Mouse (Mus musculus) cortical plate, adult 2 months (tissue): Measurements from ENCODE around the gene Tbc1d5. TPM values are rescaled to one million over a fixed set of nuclear protein-coding genes. Genes with fewer than 3 reads are reported as not detected.
A peak's percentile ranks its signal among the peaks of the same experiment; 100 is the strongest.

ENCODE experiments used
- H3K27ac ChIP-seq: fragments of 200-500 bp; 2 replicates; pipeline ENCODE4 v1.5.1; 2012; ENCODE audit warnings: low read length, control low read depth, inconsistent platforms; ENCODE audit not compliant: insufficient read depth
- H3K4me1 ChIP-seq: fragments of 200-500 bp; 2 replicates; pipeline ENCODE4 v1.6.1; 2011; ENCODE audit warnings: low read length; ENCODE audit not compliant: control insufficient read depth, insufficient read depth
- H3K4me3 ChIP-seq: fragments of 200-500 bp; 2 replicates; pipeline ENCODE4 v1.5.1; 2011; ENCODE audit warnings: mild to moderate bottlenecking, low read length, control low read depth; ENCODE audit not compliant: insufficient read depth
- CTCF ChIP-seq: fragments of 200-500 bp; IDR thresholded peaks from 2 replicates; pipeline ENCODE4 v1.5.1; 2011; ENCODE audit warnings: mild to moderate bottlenecking, control low read depth, low read length; ENCODE audit not compliant: insufficient read depth; ENCODE audit errors: extremely low read depth
- POLR2A ChIP-seq: fragments of 200-500 bp; IDR thresholded peaks from 2 replicates; pipeline ENCODE4 v1.6.1; 2011; ENCODE audit warnings: mild to moderate bottlenecking, low read length, control low read depth; ENCODE audit not compliant: insufficient read depth; ENCODE audit errors: extremely low read depth
- polyA plus RNA-seq: library from polyadenylated mRNA; depleted of rRNA; stranded (reverse); fragments of >200 nt; gene quantifications from 2 replicates; pipeline ENCODE4 v1.2.3, GENCODE M21; 2012

Tbc1d5 gene
- polyA plus RNA-seq, 1 experiment: 23.0 TPM

GRCm38 (mm10) chr17:50867297-50867696 lies 311.9 kb downstream of the Tbc1d5 start:
- TF ChIP-seq CTCF (no peak), POLR2A (no peak)
- H3K27ac ChIP-seq: no peak overlapping the region
- no peaks in the 10 kb centered on the region for H3K4me1 ChIP-seq
- H3K4me3 ChIP-seq: no peak overlapping the region

GRCm38 (mm10) chr17:50864781-50865180 lies 314.4 kb downstream of the Tbc1d5 start:
- Histone ChIP-seq H3K4me3 (no peak overlapping the region), H3K4me1 (no peaks in the 10 kb centered on the region), H3K27ac (no peak overlapping the region)
- TF ChIP-seq CTCF (no peak), POLR2A (no peak)

- Histone ChIP-seq H3K4me3 (no peak overlapping the region), H3K4me1 (no peaks in the 10 kb centered on the region), H3K27ac (no peak overlapping the region)
- TF ChIP-seq CTCF: no peak
Observed at GRCm38 (mm10) chr17:50853220-50853619, 325.9 kb downstream of the Tbc1d5 start.

- H3K4me3 ChIP-seq: no peak overlapping the region
- no peaks in the 10 kb centered on the region for H3K4me1 ChIP-seq
- TF ChIP-seq POLR2A: no peak
- no peak for TF ChIP-seq CTCF
- H3K27ac ChIP-seq: no peak overlapping the region
Observed at GRCm38 (mm10) chr17:50851382-50851781, 327.8 kb downstream of the Tbc1d5 start.

- Histone ChIP-seq H3K4me1 (no peaks in the 10 kb centered on the region), H3K4me3 (no peak overlapping the region), H3K27ac (no peak overlapping the region)
- TF ChIP-seq POLR2A (no peak), CTCF (0 out of 2 replicates have a peak, but pooled peaks have one; percentile 12)
Observed at GRCm38 (mm10) chr17:50814089-50814488, 365.1 kb downstream of the Tbc1d5 start.

GRCm38 (mm10) chr17:50813580-50813979 lies 365.6 kb downstream of the Tbc1d5 start:
- TF ChIP-seq POLR2A (no peak), CTCF (no peak)
- no peaks in the 10 kb centered on the region for H3K4me1 ChIP-seq
- H3K4me3 ChIP-seq: no peak overlapping the region
- no peak overlapping the region for H3K27ac ChIP-seq

GRCm38 (mm10) chr17:50805631-50806030 lies 373.5 kb downstream of the Tbc1d5 start:
- no peak overlapping the region for H3K27ac ChIP-seq
- TF ChIP-seq CTCF (no peak), POLR2A (no peak)
- no peaks in the 10 kb centered on the region; the same call in 1 of the 2 replicates for H3K4me1 ChIP-seq
- no peak overlapping the region for H3K4me3 ChIP-seq

- Histone ChIP-seq H3K4me1 (no peaks in the 10 kb centered on the region; the same call in 1 of the 2 replicates), H3K27ac (no peak overlapping the region), H3K4me3 (no peak overlapping the region)
- TF ChIP-seq POLR2A: no peak
- TF ChIP-seq CTCF: no peak
Observed at GRCm38 (mm10) chr17:50803234-50803633, 375.9 kb downstream of the Tbc1d5 start.

GRCm38 (mm10) chr17:50802380-50802779 lies 376.8 kb downstream of the Tbc1d5 start:
- Histone ChIP-seq H3K27ac (no peak overlapping the region), H3K4me3 (no peak overlapping the region), H3K4me1 (no peaks in the 10 kb centered on the region; the same call in 1 of the 2 replicates)
- TF ChIP-seq POLR2A (no peak), CTCF (no peak)

GRCm38 (mm10) chr17:50795445-50796095 lies 383.6 kb downstream of the Tbc1d5 start:
- Histone ChIP-seq H3K4me3 (no peak overlapping the region), H3K27ac (no peak overlapping the region), H3K4me1 (no peaks in the 10 kb centered on the region)
- TF ChIP-seq POLR2A (no peak), CTCF (peak; percentile 78)
